Mouse (Mus musculus) heart, embryonic 12.5 days (tissue): ENCODE measurements at regions not wholly inside any gene's neighbourhood (a gene's known extent, or its start where the extent isn't known, plus 50 kb on each side); places are given as distances from the start of the nearest gene placed in this dataset.
"Not testable (repeated sequence)": the region's sequence is repeated elsewhere in the genome, so short reads cannot be mapped to it uniquely, and the experiment has no call there.

Experiments
- ATAC-seq: fragments of 200-750 bp; cut with Nextera tagmentation; 2 replicates; pipeline ENCODE4 v1.8.0; 2017; ENCODE audit warnings: moderate TSS enrichment, moderate library complexity; ENCODE audit not compliant: insufficient number of reproducible peaks, low FRiP score
- H3K27ac ChIP-seq: fragments of 300-500 bp; sonication (generic); 2 replicates; pipeline ENCODE4 v1.5.1; 2016; ENCODE audit warnings: mild to moderate bottlenecking, moderate library complexity; ENCODE audit not compliant: poor library complexity, severe bottlenecking
- H3K27me3 ChIP-seq: fragments of 300-500 bp; sonication (generic); replicated peaks from 2 replicates; pipeline ENCODE4 v1.6.1; 2016; ENCODE audit warnings: mild to moderate bottlenecking, moderate library complexity
- H3K36me3 ChIP-seq: fragments of 300-500 bp; sonication (generic); 2 replicates; pipeline ENCODE4 v1.6.1; 2016; ENCODE audit warnings: mild to moderate bottlenecking, moderate library complexity
- H3K4me1 ChIP-seq: fragments of 300-500 bp; sonication (generic); replicated peaks from 2 replicates; pipeline ENCODE4 v1.6.1; 2016; ENCODE audit warnings: mild to moderate bottlenecking
- H3K4me2 ChIP-seq: fragments of 300-500 bp; sonication (generic); 2 replicates; pipeline ENCODE4 v1.6.1; 2016; ENCODE audit warnings: mild to moderate bottlenecking, moderate library complexity
- H3K4me3 ChIP-seq: fragments of 300-500 bp; sonication (generic); 2 replicates; pipeline ENCODE4 v1.5.1; 2016; ENCODE audit warnings: mild to moderate bottlenecking
- H3K9ac ChIP-seq: fragments of 300-500 bp; sonication (generic); 2 replicates; pipeline ENCODE4 v1.6.1; 2016; ENCODE audit warnings: mild to moderate bottlenecking, moderate library complexity
- H3K9me3 ChIP-seq: fragments of 300-500 bp; sonication (generic); replicated peaks from 2 replicates; pipeline ENCODE4 v1.6.1; 2016; ENCODE audit warnings: mild to moderate bottlenecking, moderate library complexity
- WGBS: fragments of 180-500 bp; shearing (Covaris S2); methylation state at CpG from one replicate; pipeline ENCODE4 v1.1.7; 2016; 5-methylcytosine and 5-hydroxymethylcytosine counted together

- not testable (repeated sequence) for H3K9me3 ChIP-seq, H3K4me3 ChIP-seq, ATAC-seq, H3K4me1 ChIP-seq, H3K36me3 ChIP-seq, H3K4me2 ChIP-seq, H3K9ac ChIP-seq, H3K27ac ChIP-seq, H3K27me3 ChIP-seq
- 75% methylated on average over 2 of the region's 2 CpGs for WGBS
Observed at GRCm38 (mm10) chr8:20030131-20030530, 126.9 kb downstream of the Gm31371 start.

- not testable (repeated sequence) for H3K9me3 ChIP-seq, H3K4me1 ChIP-seq, H3K27me3 ChIP-seq, H3K36me3 ChIP-seq, H3K4me2 ChIP-seq, ATAC-seq, H3K9ac ChIP-seq, H3K4me3 ChIP-seq, H3K27ac ChIP-seq
- 61% methylated on average over 2 of the region's 3 CpGs for WGBS
Observed at GRCm38 (mm10) chr8:20057626-20058025, 154.4 kb downstream of the Gm31371 start.

- not testable (repeated sequence) for H3K9ac ChIP-seq, H3K27me3 ChIP-seq, H3K27ac ChIP-seq, ATAC-seq, H3K4me2 ChIP-seq, H3K36me3 ChIP-seq, H3K4me3 ChIP-seq, H3K4me1 ChIP-seq
- 73% methylated on average over 5 of the region's 5 CpGs for WGBS
- H3K9me3 ChIP-seq = peaks cover 11% of the 10 kb centered on the region
Observed at GRCm38 (mm10) chr8:20098121-20098520, 194.9 kb downstream of the Gm31371 start.

- H3K36me3 ChIP-seq, H3K9ac ChIP-seq, H3K27ac ChIP-seq, H3K4me1 ChIP-seq, H3K4me2 ChIP-seq, ATAC-seq, H3K4me3 ChIP-seq, H3K27me3 ChIP-seq: not testable (repeated sequence)
- peaks cover 11% of the 10 kb centered on the region for H3K9me3 ChIP-seq
- no CpG with 5 or more reads among the region's 1 CpGs for WGBS
Observed at GRCm38 (mm10) chr8:20100241-20100640, 197.0 kb downstream of the Gm31371 start.

- no CpG with 5 or more reads among the region's 2 CpGs for WGBS
- H3K36me3 ChIP-seq, H3K4me2 ChIP-seq, H3K27me3 ChIP-seq, ATAC-seq, H3K4me1 ChIP-seq, H3K4me3 ChIP-seq, H3K9ac ChIP-seq, H3K27ac ChIP-seq, H3K9me3 ChIP-seq: not testable (repeated sequence)
Observed at GRCm38 (mm10) chr8:20102374-20102773, 199.2 kb downstream of the Gm31371 start.

- H3K4me1 ChIP-seq, H3K27ac ChIP-seq, H3K27me3 ChIP-seq, H3K9ac ChIP-seq, H3K9me3 ChIP-seq, ATAC-seq, H3K36me3 ChIP-seq, H3K4me2 ChIP-seq, H3K4me3 ChIP-seq: not testable (repeated sequence)
- 78% methylated on average over 1 of the region's 2 CpGs for WGBS
Observed at GRCm38 (mm10) chr8:20107154-20107553, 204.0 kb downstream of the Gm31371 start.

- H3K36me3 ChIP-seq, ATAC-seq, H3K27me3 ChIP-seq, H3K9me3 ChIP-seq, H3K4me3 ChIP-seq, H3K9ac ChIP-seq, H3K4me2 ChIP-seq, H3K27ac ChIP-seq, H3K4me1 ChIP-seq: not testable (repeated sequence)
- 61% methylated on average over 2 of the region's 2 CpGs for WGBS
Observed at GRCm38 (mm10) chr8:20116785-20117184, 213.6 kb downstream of the Gm31371 start.

GRCm38 (mm10) chr8:20119581-20119980, 216.4 kb downstream of the Gm31371 start:
- not testable (repeated sequence) for H3K4me2 ChIP-seq, H3K4me3 ChIP-seq, H3K27ac ChIP-seq, H3K36me3 ChIP-seq, H3K27me3 ChIP-seq, H3K4me1 ChIP-seq, H3K9me3 ChIP-seq, ATAC-seq, H3K9ac ChIP-seq
- 68% methylated on average over 4 of the region's 4 CpGs for WGBS

GRCm38 (mm10) chr8:20120186-20120585, 217.0 kb downstream of the Gm31371 start:
- H3K4me1 ChIP-seq, H3K27me3 ChIP-seq, H3K9ac ChIP-seq, H3K27ac ChIP-seq, ATAC-seq, H3K9me3 ChIP-seq, H3K4me2 ChIP-seq, H3K36me3 ChIP-seq, H3K4me3 ChIP-seq: not testable (repeated sequence)
- WGBS = 85% methylated on average over 2 of the region's 2 CpGs

- 87% methylated on average over 10 of the region's 11 CpGs for WGBS
- not testable (repeated sequence) for H3K4me1 ChIP-seq, H3K4me3 ChIP-seq, H3K9ac ChIP-seq, H3K27ac ChIP-seq, H3K27me3 ChIP-seq, H3K9me3 ChIP-seq, H3K36me3 ChIP-seq, H3K4me2 ChIP-seq, ATAC-seq
Observed at GRCm38 (mm10) chr8:20121391-20121909, 218.3 kb downstream of the Gm31371 start.

GRCm38 (mm10) chr8:20122067-20122925, 219.1 kb downstream of the Gm31371 start:
- H3K36me3 ChIP-seq, H3K9me3 ChIP-seq, H3K4me1 ChIP-seq, H3K27me3 ChIP-seq: not testable (repeated sequence)
- 7% methylated on average over 71 of the region's 72 CpGs for WGBS
- Histone ChIP-seq H3K4me2 (peak overlapping the region; percentile 51), H3K9ac (peak overlapping the region; percentile 90), H3K27ac (peak overlapping the region; percentile 67), H3K4me3 (peak overlapping the region; percentile 64)
- ATAC-seq = peak; percentile 98

- not testable (repeated sequence) for H3K27ac ChIP-seq, H3K4me2 ChIP-seq, H3K36me3 ChIP-seq, H3K4me1 ChIP-seq, ATAC-seq, H3K4me3 ChIP-seq, H3K9ac ChIP-seq, H3K9me3 ChIP-seq, H3K27me3 ChIP-seq
- 84% methylated on average over 5 of the region's 5 CpGs for WGBS
Observed at GRCm38 (mm10) chr8:20123545-20123944, 220.4 kb downstream of the Gm31371 start.
